Mouse (Mus musculus) embryonic facial prominence, embryonic 14.5 days (tissue): ENCODE measurements around the gene Rgs8. TPM values are rescaled to one million over a fixed set of nuclear protein-coding genes. Genes with fewer than 3 reads are reported as not detected.
A peak's percentile ranks its signal among the peaks of the same experiment; 100 is the strongest.

Experiments used
- ATAC-seq: fragments of 200-750 bp; cut with Nextera tagmentation; 2 replicates; pipeline ENCODE4 v1.8.0; 2017; ENCODE audit warnings: low read depth, moderate number of reproducible peaks, moderate TSS enrichment
- DNase-seq: peaks from one replicate; pipeline ENCODE4 v3.0.0-alpha.2; 2015; ENCODE audit warnings: low spot score
- H3K27ac ChIP-seq: fragments of 300-500 bp; sonication (generic); replicated peaks from 2 replicates; pipeline ENCODE4 v1.5.1; 2014; ENCODE audit warnings: low read depth, mild to moderate bottlenecking, low read length, moderate library complexity
- H3K27me3 ChIP-seq: fragments of 300-500 bp; sonication (generic); replicated peaks from 2 replicates; pipeline ENCODE4 v1.6.1; 2014; ENCODE audit warnings: low read length; ENCODE audit not compliant: control insufficient read depth, insufficient read depth
- H3K36me3 ChIP-seq: fragments of 300-500 bp; sonication (generic); 2 replicates; pipeline ENCODE4 v1.6.1; 2014; ENCODE audit warnings: low read length, mixed read lengths; ENCODE audit not compliant: control insufficient read depth, insufficient read depth
- H3K4me1 ChIP-seq: fragments of 300-500 bp; sonication (generic); 2 replicates; pipeline ENCODE4 v1.6.1; 2014; ENCODE audit warnings: antibody characterized with exemption, low read length; ENCODE audit not compliant: control insufficient read depth, insufficient read depth
- H3K4me2 ChIP-seq: fragments of 300-500 bp; sonication (generic); 2 replicates; pipeline ENCODE4 v1.6.1; 2014; ENCODE audit warnings: low read depth, mild to moderate bottlenecking, low read length, moderate library complexity, mixed read lengths
- H3K4me3 ChIP-seq: fragments of 300-500 bp; sonication (generic); 2 replicates; pipeline ENCODE4 v1.5.1; 2014; ENCODE audit warnings: low read depth, mild to moderate bottlenecking, low read length
- H3K9ac ChIP-seq: fragments of 300-500 bp; sonication (generic); 2 replicates; pipeline ENCODE4 v1.6.1; 2014; ENCODE audit warnings: low read depth, mild to moderate bottlenecking, low read length, moderate library complexity, mixed read lengths
- H3K9me3 ChIP-seq: fragments of 300-500 bp; sonication (generic); 2 replicates; pipeline ENCODE4 v1.6.1; 2016; ENCODE audit warnings: low read length; ENCODE audit not compliant: control insufficient read depth
- WGBS: fragments of 180-500 bp; shearing (Covaris S2); extraction: QIAGEN DNeasy Blood & Tissue Kit; methylation state at CpG from one replicate; pipeline ENCODE4 v1.1.7; 2014; 5-methylcytosine and 5-hydroxymethylcytosine counted together
- polyA plus RNA-seq: library from polyadenylated mRNA; unstranded; fragments of >200 nt; fragmentation: Nextera tagmentation; extraction: Ambion mirVana; gene quantifications from 2 replicates; pipeline ENCODE4 v1.2.1, GENCODE M21; 2014

Gene Rgs8
- polyA plus RNA-seq, 1 experiment from 2014 or later, result 1.4 TPM

DNA sequence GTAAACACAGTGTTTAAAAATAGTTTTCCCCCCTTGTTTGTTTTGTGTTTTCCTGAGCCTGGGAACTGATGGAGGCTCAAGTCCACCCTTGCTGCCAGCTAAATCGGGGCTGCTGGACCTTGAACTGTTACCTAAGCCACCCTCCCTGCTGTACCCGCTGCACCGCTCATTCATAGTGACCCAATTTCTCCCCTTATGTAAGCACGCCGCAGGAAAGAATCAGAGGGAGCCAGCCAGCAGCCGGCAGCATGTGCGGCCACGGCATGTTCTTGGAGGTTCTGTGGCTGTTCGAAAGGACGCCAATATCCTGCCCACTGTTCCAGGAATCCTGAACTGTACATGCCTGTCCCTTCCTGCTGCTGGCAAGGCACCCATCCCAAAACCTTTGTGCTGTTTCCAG, 26.3 kb downstream of the Rgs8 start:
- WGBS, result 60% methylated on average over 10 of the region's 10 CpGs
- no peaks in the 10 kb centered on the region for H3K36me3 ChIP-seq
- no peak overlapping the region for H3K4me2 ChIP-seq
- peaks cover 10% of the 10 kb centered on the region; the same call in 1 of the 2 replicates for H3K4me1 ChIP-seq
- H3K9me3 ChIP-seq, result no peaks in the 10 kb centered on the region
- DNase-seq, result no peak
- 0 out of 2 replicates have a peak overlapping the region, but pooled peaks have one; percentile 6 for H3K9ac ChIP-seq
- no peak overlapping the region for H3K4me3 ChIP-seq
- no peaks in the 10 kb centered on the region for H3K27me3 ChIP-seq
- H3K27ac ChIP-seq, result no peak overlapping the region
- no peak for ATAC-seq

DNA sequence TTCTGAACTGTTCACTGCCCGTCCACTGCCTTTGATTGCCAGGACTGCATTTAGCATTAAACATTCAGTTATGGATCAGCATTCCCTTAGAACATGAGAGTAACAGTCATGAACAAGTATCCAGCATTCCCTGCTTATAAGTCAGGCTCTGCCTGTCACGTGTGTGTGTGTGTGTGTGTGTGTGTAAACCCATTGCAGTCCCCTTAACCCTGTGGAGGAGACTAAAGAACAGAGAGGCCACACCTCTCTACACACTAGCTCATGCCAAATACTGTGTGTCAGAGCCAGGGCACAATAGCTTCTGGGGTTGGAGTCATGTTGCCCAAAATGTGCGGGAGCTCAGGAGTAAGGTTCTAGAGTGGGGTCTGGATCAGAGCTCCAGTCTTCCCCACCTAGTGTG, 26.8 kb downstream of the Rgs8 start:
- Histone ChIP-seq H3K4me2 (no peak overlapping the region), H3K27ac (no peak overlapping the region), H3K36me3 (no peaks in the 10 kb centered on the region), H3K4me1 (peaks cover 10% of the 10 kb centered on the region; the same call in 1 of the 2 replicates), H3K9me3 (no peaks in the 10 kb centered on the region), H3K9ac (no peak overlapping the region), H3K27me3 (no peaks in the 10 kb centered on the region), H3K4me3 (no peak overlapping the region)
- DNase-seq, result no peak
- no peak for ATAC-seq
- 57% methylated on average over 3 of the region's 3 CpGs for WGBS

DNA sequence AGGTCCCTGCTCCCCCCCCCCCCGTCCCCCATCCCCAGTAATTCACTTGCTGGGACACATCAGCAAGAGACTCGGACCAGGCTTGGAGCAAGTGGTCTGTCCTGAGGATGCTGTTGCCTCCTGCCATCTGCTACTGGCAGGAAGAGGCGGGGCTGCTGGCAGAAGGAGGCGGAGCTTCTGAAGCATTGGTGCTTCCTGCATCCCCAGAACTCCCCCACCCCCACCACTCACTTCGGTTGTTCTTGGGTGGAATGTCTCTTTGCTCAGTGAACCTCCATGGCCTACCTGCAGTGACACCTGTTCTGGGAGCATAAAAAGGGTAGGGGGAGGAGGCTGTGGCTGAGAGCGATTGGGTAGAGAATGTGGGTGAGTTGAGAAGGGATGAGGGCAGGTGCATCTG, 27.5 kb downstream of the Rgs8 start:
- Histone ChIP-seq H3K4me2 (no peak overlapping the region), H3K9ac (no peak overlapping the region), H3K9me3 (no peaks in the 10 kb centered on the region), H3K4me1 (peaks cover 13% of the 10 kb centered on the region; the same call in 1 of the 2 replicates), H3K27me3 (no peaks in the 10 kb centered on the region), H3K4me3 (no peak overlapping the region), H3K27ac (no peak overlapping the region), H3K36me3 (no peaks in the 10 kb centered on the region)
- DNase-seq (no peak), ATAC-seq (no peak)
- WGBS, result 62% methylated on average over 5 of the region's 6 CpGs

DNA sequence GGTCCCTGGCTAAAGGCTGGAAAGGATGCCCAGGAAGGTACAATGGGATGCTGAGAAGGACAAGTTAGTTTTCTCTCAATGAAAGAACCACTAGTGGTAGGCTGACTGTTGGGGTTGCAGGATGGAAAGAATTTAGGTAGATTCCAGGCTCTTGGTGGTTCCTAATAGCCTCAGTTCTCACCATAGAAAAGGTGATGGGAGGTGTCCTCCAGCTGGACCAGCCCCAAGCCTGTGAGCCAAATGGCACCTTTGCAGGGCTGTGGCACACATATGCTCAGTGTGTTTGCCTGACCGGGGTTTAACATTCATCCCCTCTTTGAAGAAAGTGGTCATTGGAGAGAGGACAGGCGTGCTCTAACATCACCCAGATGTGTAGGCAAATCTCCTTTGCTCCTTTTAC, 28.2 kb downstream of the Rgs8 start:
- H3K27ac ChIP-seq, result no peak overlapping the region
- H3K9ac ChIP-seq, result no peak overlapping the region
- ATAC-seq (no peak), DNase-seq (no peak)
- H3K4me3 ChIP-seq, result no peak overlapping the region
- no peaks in the 10 kb centered on the region for H3K27me3 ChIP-seq
- no peak overlapping the region for H3K4me2 ChIP-seq
- H3K4me1 ChIP-seq, result peaks cover 20% of the 10 kb centered on the region; the same call in 1 of the 2 replicates
- H3K9me3 ChIP-seq, result no peaks in the 10 kb centered on the region
- no peaks in the 10 kb centered on the region for H3K36me3 ChIP-seq
- WGBS, result 72% methylated on average over 2 of the region's 2 CpGs

DNA sequence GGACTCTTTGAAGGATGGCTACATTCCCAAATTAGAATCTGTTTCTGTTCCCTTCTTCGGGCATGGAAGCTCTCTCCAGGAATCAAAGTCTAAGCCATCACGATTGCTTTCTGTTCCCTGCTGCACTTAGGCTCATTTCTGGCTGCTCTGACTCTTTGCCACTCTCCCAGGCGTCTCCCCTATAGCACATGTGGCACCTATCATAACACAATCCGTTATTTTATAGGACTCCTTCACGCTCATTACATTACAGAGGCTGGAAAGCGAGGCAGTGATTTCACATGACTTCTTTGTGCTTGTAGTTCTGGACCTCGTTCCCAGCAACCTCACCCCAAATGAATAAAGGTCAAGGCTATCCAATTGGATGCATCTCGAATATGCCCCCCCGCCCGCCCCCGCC, 30.4 kb downstream of the Rgs8 start:
- WGBS, result 37% methylated on average over 11 of the region's 11 CpGs
- H3K27ac ChIP-seq, result no peak overlapping the region

DNA sequence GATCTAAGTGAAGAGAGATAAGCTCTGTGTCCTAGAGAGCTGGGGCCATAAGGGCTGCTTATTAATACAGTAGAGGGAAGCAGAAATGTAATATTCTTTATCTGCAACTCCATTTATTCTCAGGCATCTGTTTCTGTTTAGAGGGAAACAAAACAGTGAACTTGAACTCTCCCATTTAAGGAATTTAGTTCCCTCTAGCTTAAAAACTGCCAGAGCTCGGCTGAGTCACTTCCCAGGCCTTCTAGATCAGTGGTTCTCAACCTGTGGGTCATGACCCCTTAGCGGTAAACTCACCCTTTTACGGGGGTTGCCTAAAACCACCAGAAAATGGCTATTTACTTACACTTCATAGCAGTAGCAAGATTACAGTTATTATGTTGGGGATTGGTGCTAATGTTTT, 32.8 kb downstream of the Rgs8 start:
- DNase-seq (no peak), ATAC-seq (no peak)
- Histone ChIP-seq H3K4me3 (no peak overlapping the region), H3K4me1 (peaks cover 14% of the 10 kb centered on the region; the same call in 1 of the 2 replicates), H3K9me3 (no peaks in the 10 kb centered on the region), H3K9ac (no peak overlapping the region), H3K36me3 (no peaks in the 10 kb centered on the region), H3K4me2 (no peak overlapping the region), H3K27me3 (no peaks in the 10 kb centered on the region), H3K27ac (no peak overlapping the region)
- WGBS, result 19% methylated on average over 3 of the region's 3 CpGs

More for the DNA sequence above, 30.4 kb downstream of the Rgs8 start:
- Histone ChIP-seq H3K27me3 (no peaks in the 10 kb centered on the region), H3K4me2 (no peak overlapping the region), H3K4me1 (peaks cover 20% of the 10 kb centered on the region; the same call in 1 of the 2 replicates), H3K36me3 (no peaks in the 10 kb centered on the region), H3K9me3 (no peaks in the 10 kb centered on the region), H3K9ac (no peak overlapping the region), H3K4me3 (no peak overlapping the region)
- DNase-seq, result no peak
- no peak for ATAC-seq

DNA sequence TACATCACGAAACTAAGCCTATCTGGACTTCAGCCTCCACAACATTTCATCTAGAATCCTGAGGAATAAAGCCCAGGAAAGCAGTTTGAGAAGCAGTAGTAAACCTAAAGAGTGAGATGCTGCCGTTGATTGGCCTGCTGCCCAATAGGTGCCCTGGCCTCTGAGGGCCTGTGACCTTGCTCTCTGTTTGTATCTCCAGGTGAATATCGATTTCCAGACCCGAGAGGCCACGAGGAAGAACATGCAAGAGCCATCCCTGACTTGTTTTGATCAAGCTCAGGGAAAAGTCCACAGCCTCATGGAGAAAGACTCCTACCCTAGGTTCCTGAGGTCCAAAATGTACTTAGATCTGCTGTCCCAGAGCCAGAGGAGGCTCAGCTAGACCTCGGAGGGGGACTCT, 39.7 kb downstream of the Rgs8 start:
- WGBS, result 80% methylated on average over 6 of the region's 6 CpGs
- Histone ChIP-seq H3K4me2 (no peak overlapping the region), H3K27me3 (no peaks in the 10 kb centered on the region), H3K36me3 (no peaks in the 10 kb centered on the region), H3K4me3 (no peak overlapping the region), H3K9me3 (no peaks in the 10 kb centered on the region), H3K27ac (no peak overlapping the region), H3K4me1 (no peaks in the 10 kb centered on the region), H3K9ac (no peak overlapping the region)
- DNase-seq (no peak), ATAC-seq (no peak)

DNA sequence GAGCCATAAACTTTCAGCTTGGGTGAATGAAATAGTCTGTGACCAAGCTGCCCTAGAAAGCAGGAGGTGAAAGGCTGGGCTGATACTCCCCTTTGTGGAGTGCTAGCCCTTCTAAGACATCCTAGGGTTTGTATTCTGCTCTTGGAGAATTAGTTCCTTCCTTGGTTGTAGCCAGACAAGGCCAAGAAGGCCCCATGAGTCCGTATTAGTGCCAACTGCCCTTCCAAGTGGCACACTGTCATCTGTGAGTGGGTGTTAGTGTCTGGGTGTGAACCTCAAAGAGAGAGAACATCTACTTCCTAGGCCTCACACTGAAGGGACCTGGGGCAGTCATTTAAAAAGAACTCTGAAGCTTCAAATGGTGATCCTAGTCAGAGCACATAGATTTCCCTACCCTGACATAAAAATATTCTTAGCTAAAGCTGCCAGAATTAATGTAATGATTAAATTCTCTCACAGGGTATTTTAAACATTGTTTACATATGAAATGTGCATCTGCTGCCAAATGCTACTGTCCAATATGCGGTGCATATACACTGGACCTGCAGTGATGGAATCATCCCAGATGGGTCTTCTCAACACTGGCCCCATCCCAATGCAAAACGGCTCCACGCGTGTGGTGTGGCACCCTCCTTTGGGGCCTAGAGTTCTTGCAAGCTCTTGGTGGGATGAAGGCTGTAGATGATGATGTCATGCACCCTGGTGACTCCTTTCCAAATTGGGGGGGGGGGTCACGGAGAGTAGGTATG, 41.7 kb downstream of the Rgs8 start:
- Histone ChIP-seq H3K4me2 (no peak overlapping the region), H3K4me1 (peaks cover 14% of the 10 kb centered on the region), H3K36me3 (no peaks in the 10 kb centered on the region), H3K27ac (no peak overlapping the region), H3K4me3 (no peak overlapping the region), H3K27me3 (no peaks in the 10 kb centered on the region), H3K9me3 (no peaks in the 10 kb centered on the region), H3K9ac (no peak overlapping the region)
- ATAC-seq (no peak), DNase-seq (no peak)
- 86% methylated on average over 6 of the region's 6 CpGs for WGBS

DNA sequence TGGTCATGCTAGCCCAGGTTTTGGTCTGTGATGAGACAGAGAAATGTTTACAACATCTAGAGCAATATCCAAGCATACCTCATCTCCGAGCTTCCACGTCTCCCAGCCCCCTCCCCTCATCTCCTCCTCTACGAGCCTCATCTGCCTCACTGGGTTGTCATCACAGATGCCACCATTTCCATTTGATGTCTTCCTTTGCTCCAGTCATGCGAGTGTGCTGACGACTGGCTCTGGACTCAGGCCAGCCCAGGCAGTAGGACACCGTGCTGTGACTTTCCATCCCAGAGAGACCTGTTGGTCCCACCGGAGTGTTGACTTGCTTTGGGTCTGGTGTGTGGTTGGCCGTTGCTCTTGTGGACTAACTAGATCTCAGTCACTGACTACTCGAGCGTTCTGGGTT, 42.6 kb downstream of the Rgs8 start:
- no peak overlapping the region for H3K9ac ChIP-seq
- peaks cover 18% of the 10 kb centered on the region for H3K4me1 ChIP-seq
- no peak overlapping the region for H3K4me2 ChIP-seq
- DNase-seq, result no peak
- H3K27me3 ChIP-seq, result no peaks in the 10 kb centered on the region
- H3K9me3 ChIP-seq, result no peaks in the 10 kb centered on the region
- no peak overlapping the region for H3K4me3 ChIP-seq
- no peak for ATAC-seq
- H3K36me3 ChIP-seq, result no peaks in the 10 kb centered on the region
- no peak overlapping the region for H3K27ac ChIP-seq
- WGBS, result 93% methylated on average over 10 of the region's 10 CpGs
